Mouse (Mus musculus): ENCODE data around the gene Gm11034.

Gm11034 gene

DNA sequence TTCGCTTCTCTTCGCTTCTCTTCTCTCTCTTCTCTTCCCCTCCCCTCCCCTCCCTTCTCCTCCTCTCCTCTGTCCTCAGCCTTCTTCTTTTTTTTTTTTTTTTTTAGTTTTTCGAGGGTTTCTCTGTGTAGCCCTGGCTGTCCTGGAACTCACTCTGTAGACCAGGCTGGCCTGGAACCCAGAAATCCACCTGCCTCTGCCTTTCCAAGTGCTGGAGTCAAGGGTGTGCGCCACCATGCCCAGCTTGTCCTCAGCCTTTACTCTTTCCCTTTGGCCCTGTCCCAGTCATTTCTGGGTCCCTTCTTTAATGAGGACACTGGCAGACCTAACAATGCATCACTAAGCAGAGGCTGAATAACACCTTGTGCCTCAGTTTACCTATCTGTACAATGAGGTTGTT lies at the start of gene Gm11034:
Gene Gm11034, minus strand, starts transcription at position 101 of the 400 bp plus-strand sequence.
- DNase-seq (ENCODE audit: low spot score), result no peak

DNA sequence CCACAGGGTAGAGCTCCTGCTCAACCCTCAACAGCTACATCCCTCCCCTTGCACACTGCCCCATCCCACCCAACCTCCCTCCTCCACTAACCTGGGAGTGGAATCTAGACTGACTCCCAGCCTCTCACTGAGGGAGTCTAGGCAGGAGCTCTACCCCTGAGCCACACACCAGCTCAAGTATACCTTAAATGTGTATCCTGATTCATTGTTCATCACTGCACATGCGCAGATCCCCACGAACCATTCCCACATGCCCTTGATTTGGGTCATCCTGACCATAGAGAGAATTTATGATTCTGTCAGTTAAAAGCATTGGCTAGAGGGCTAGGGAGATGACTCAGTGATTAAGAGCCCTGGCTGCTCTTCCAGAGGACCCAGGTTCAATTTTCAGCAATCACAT lies 49.3 kb upstream of the Gm11034 start:
- no peak for DNase-seq (ENCODE audit: low spot score)

DNA sequence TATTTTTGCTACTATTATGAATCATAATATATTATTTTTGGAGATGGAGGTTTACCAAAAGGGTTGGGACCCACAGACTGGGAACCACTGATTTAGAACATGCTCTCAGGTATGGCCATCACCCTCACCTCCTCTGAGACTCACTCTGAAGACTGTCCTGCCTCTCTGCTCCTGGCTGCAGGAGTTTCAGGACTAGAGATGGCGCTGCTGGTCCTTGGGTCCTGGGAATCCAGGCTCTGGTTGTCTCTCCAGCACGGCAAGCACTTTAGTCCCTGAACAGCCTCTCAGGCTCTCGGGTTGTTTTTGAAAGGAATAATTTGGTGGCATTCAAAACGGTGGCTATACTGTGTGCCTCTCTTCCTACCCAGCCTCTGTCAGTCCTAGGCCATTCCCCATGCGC lies 48.4 kb upstream of the Gm11034 start:
- DNase-seq (ENCODE audit: low spot score), result no peak

DNA sequence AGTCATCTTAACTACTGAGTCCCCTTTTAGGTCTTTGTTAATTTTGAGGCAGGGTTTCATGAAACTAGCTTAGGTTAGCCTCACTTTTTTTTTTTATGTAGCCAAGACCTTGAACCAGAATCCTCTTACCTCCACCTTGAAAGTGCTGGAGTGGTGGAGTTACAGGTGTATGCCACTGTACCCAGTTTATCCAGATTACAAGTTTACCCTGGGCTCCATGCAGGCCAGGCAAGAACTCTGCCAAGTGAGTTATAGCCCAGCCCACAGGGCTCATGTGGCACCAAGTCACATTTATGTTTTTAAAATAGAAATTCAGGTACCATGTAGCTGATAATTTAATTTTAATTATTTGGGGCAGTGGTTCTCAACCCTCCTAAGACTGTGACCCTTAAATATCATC lies 48.0 kb upstream of the Gm11034 start:
- DNase-seq (ENCODE audit: low spot score), result no peak

DNA sequence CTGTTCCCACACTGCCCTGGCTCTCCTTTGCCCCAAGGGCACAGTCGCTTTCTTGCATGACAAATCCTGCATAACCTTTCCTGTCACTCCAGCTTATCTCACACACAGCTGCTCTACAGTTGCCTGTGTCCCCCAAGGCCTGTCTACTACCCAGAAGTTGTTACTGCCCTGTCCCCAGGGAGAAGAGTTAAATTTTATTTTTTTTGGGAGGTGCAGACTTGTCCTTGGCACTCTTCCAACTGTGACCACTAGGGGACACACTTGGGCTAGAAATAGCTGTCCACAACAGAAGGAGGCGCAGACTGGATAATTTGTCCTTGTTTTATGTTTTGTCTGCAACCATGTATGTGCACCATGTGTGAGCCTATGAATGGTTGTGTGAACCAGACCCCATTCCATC lies 47.6 kb upstream of the Gm11034 start:
- DNase-seq (ENCODE audit: low spot score), result peak; percentile 32

DNA sequence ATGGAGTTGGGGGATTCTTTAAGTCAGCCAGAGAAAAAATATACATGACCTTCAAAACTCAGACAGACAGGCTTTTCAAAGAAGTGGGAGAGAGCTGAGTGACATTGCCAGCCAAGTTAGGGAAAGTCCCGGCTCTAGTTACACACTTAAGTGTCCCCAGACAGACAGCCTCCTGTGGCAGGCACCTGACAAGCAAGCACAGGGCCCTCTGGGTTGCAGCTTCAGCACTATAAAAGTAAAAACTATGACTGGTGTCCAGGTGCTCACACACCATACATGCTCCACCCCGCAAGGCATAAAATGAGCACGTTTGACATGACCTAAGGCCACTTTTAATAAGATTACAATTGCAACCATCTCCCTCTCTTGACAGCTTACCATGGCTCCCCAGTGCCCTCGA lies 47.1 kb upstream of the Gm11034 start:
- no peak for DNase-seq (ENCODE audit: low spot score)

DNA sequence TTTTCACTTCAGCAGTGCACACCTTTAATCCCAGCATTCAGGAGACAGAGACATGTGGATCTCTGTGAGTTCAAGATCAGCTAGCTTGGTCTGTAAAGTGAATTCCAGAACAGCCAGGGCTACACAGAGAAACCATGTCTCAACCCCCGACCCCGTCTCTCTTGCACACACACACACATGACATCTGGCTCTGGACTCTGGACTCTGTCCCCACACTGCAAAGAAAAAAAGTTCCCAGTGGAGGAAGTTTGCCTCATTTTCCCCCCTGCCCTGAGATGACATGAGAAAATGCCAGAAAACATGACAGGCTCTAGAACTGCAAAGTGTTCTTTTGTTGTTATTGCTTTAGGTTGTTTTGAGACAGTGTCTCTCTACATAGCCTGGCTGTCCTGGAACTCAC lies 46.4 kb upstream of the Gm11034 start:
- DNase-seq (ENCODE audit: low spot score), result no peak

DNA sequence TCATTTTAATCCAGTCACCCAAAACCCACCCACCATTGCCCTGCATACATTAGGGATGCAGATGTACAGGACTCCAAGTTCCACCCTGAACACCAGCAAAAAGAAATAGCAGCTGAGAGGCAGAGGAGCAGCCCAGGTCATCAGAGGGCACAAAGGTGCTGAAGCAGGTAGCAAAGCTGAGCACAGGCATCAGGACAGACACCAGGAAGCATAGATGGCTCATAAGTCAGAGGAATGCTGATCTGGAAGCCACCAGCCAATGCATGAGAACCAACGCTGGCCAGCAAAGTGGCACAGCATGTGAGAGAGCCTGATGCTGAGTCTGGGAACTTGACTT lies 44.4 kb upstream of the Gm11034 start:
- no peak for DNase-seq (ENCODE audit: low spot score)

DNA sequence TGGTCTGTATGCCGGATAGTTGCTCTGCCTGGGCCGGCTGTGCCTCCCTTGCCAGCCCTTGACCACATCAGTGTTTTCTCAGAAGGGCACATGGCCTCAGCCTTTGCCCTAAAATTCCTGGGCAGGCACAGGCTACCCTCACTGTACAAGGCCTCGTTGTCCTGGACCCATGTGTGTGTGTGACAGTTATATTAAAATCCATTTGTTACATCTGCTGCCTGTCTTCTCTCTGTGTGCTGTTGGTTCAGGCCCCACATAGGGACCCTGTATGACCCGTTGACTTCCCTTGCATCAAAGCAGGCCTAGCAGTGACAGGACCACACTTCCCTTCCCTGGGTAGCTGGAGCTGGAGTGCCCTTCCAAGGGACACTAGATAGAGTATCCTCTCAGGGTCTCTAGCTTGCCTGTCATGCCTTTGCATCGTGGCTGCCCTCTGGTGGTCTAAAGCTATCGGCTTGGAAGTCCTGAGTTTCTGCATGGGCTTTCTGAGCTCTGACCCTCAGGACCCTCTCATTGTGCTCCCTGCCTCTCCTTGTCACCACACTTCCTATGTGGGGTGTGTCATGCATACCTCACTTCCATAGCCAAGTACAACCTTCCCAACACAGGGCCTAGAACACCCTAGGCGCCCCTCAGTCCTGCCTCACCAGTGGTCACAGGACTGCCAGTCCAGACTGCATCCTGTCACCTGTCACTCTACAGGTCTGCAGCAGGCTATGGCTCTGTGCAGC lies 43.9 kb upstream of the Gm11034 start:
- peak; percentile 35 for DNase-seq (ENCODE audit: low spot score)

DNA sequence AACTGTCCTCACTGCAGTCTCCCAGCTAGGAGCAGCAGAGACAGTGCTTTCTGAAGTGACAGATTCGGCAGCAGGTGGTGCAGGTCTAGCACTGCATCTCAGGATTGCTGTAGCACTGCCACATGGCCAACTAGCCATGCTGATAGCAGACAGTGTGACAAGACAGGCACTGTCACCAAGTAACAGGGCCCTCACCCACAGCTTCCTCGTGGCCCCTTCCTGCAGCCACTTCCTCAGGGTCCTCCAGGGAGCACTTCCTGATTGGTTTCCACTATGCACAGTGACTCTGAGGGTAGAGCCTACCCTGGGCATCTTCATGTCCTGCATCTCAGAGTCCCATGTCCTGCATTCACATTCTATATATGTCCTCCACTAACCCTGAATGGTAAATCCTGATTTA lies 31.2 kb upstream of the Gm11034 start:
- no peak for DNase-seq (ENCODE audit: low spot score)

DNA sequence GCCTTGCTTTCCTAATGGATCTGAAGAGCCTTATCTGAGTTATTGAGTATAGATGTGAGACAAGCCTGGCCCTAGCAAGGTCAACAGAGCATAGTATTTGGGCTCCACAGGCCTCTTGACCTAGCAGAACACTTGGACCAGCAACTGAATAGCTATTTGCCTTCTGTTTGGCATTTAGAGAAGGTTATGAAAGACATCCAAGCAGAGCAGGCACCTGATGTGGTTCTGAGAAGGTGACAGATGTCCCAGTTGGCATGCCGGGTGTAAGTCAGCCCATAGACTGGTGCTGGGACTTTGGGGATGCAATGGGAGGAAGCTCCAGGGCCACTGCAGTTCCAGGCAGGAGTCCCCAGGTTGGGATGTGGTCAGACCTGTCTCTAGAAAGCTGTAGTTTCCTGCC lies 28.8 kb upstream of the Gm11034 start:
- no peak for DNase-seq (ENCODE audit: low spot score)

DNA sequence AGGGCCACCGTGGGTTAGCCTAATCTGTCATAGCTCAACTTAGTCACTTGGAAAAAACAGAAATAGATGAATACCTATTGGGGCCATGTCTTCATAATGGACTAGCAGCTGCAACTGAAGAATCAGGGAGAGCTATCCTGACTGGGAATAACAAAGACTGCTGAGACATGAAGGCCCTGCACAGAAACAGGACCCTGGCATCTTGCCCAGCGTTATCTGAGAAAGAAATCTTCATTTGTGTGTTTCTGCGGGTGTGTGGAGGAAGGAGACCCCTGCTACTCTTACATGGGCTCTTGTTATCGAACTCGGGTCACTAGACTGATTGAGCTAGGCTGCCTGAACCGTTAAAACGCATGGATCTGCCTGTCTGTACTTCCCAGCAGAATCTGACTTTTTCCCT lies 27.5 kb upstream of the Gm11034 start:
- no peak for DNase-seq (ENCODE audit: low spot score)

DNA sequence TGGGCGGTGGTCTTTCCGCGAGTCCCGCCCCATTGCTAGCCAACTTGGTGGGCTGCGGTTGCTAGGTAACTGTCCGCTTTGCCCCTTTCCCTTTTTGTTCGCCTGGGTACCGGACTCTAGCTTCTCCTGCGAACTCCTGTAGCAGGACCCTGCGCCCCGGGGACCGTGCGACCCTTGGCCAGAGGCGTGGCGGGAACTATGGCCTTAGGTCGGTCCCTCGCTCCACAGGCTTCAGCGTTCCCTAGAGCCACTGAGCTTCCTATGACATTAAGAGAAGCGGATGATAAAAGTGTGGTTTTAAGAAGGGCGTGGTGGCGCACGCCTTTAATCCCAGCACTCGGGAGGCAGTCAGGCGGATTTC lies 26.9 kb upstream of the Gm11034 start:
- peak; percentile 34 for DNase-seq (ENCODE audit: low spot score)

DNA sequence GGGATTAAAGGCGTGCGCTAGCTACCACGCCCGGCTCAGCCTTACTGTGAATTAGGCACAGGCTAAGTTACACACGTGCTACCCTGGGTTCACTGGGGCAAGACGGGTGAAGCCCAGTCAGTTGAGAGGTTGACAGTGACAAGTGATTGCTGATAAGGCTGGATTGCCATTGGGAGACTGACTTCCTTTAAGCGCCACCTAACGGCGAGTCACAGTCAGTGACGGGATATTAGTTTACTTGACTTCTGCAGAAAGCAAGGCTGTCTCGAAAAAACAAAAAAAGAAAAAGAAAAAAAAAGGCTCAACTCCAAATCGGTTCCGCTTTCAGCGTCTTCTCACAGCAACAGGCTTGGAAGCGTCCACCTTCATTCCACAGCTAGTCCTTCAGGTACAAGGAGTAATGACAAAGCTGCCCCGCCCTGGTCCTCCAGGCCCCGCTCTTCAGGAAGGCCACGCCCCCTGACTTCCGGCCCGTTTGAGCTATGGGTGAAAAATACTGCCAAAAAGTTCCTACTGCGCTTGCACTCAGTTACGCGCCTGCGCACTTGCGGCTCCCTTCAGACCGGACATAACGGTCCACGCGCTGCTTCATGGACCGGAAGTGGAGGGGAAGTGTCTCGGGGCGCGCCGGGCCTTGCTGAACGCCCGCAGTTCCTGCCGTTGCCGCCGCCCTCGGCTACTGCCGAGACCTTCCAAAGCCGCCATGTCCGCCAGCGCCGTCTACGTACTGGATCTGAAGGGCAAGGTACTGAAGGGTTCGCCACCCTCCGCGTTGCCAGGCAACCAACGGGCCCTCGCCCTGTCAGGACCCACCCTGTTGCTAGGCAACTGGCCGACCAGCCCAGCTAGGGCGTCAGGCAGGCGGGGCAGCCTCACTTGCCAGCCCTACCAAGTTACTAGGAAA lies 26.3 kb upstream of the Gm11034 start, which contains the start of gene Ap1m1:
Gene Ap1m1, plus strand, starts transcription at position 520 of the 904 bp plus-strand sequence.
- peak; percentile 98 for DNase-seq (ENCODE audit: low spot score)

DNA sequence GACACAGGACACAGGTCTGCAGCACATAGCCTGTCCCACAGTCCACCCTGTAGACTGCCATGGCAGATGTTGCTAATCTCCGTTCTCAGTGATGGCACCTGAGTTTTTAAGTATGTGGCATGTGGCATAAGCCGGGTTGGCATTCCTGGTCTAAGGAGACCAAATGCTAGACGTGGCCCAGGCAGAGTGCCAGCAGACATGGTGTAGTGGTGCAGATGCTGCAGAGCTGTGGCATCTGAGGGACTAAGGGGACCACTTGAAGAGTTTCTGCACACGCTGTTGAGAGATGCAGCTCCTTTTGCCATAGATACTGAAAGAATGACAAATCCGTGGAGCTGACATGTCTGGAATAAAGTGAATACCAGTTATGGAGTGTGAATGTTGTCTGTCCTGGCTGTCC lies 9.2 kb upstream of the Gm11034 start:
- DNase-seq (ENCODE audit: low spot score), result no peak

DNA sequence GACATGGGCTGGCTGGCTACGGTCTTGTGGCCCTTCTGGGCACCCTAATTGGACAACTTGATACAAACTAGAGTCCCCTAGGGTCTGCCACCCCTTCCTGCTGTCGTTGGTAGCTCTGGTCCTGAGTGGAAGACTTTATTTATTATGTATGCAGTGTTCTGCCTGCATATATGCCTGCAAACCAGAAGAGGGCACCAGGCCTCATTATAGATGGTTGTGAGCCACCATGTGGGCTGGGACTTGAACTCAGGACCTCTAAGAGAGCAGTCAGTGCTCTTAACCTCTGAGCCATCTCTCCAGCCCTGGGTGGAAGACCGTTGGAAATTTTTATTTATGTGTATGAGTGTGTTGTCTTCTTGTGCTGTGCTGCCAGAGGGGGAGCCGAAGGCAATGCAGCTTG lies 7.3 kb upstream of the Gm11034 start:
- no peak for DNase-seq (ENCODE audit: low spot score)

DNA sequence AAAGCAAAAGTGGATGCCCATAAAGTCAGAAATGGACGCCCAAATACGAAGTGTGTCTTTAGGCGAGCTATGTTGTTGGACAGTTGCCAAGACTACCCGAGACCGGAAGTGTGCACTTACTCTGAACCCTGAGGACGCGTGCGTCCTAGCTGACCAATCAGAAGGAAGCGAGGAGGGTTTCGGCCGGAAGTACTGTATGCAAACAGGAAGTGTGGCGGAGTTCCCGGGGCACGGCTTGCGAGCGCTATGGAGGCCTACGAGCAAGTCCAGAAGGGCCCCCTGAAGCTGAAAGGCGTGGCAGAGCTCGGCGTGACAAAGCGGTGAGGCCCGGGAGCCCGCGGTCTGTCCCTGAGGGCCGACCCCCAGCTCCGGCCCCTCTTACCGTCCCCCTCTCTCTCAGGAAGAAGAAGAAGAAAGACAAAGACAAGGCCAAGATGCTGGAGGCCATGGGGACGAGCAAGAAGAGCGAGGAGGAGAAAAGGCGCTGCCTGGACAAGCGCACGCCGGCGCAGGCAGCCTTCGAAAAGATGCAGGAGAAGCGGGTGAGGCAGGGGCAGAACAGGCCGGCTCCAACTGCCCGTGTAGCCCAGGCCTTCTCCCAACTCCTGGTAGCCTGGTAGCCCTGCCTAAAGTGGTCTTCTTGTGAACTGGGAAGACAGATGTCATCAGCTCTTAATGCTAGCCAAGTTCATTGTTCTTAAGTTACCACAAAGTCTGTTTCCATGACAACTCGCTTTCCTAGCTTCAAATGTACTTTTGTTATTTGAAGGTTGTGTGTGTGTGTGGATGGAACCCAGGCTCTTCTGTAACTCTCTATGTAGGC lies 6.3 kb upstream of the Gm11034 start, which contains the start of gene Fam32a:
Gene Fam32a, plus strand, starts transcription at position 190 of the 823 bp plus-strand sequence.
- DNase-seq (ENCODE audit: low spot score), result peak; percentile 93

DNA sequence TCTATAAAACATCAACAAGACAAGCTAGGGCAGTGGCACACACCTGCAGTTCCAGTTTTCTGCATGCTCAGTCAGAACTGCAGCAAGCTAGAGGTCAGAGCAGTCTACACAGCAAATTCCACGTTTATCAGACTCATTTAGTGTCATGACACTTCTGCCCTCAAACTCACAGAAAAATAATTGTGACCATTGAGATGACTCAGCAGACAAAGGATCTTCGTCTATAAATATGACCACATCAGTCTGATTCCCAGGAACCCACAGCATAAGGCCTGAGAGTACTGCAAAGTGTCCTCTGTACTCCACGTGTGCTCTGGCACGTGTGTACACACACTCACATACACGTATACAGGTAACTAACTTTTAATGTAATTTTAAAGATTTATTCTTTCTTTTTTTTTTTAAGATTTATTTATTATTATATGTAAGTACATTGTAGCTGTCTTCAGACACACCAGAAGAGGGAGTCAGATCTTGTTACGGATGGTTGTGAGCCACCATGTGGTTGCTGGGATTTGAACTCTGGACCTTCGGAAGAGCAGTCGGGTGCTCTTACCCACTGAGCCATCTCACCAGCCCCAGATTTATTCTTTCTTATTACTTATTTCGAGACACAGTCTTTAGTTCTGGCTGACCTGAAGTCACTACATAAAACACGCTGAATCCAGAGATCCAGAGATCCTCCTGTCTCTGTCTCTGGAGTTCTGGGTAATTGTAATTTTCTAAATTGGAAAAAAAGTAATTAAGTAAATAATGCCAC lies 5.5 kb upstream of the Gm11034 start:
- DNase-seq (ENCODE audit: low spot score), result no peak

DNA sequence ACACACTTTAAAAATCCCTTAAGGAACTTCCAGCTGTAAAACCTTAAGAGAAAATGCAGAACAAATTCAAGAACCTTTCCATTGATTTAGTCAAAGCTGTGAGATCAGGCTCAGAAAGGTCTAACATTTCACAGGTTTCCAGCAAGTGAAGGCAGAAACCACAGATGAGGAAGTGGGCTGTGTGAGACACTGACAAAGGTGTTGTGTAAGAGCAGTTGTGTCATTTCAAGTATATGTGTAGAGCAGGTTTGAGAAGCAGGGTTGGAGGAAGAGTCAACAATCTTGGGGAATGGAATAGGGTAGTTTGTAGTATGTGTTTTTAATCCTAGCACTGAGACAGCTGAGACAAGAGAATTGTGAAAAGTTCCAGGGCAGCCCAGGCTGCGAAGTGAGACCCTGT lies 2.4 kb upstream of the Gm11034 start:
- DNase-seq (ENCODE audit: low spot score), result no peak

DNA sequence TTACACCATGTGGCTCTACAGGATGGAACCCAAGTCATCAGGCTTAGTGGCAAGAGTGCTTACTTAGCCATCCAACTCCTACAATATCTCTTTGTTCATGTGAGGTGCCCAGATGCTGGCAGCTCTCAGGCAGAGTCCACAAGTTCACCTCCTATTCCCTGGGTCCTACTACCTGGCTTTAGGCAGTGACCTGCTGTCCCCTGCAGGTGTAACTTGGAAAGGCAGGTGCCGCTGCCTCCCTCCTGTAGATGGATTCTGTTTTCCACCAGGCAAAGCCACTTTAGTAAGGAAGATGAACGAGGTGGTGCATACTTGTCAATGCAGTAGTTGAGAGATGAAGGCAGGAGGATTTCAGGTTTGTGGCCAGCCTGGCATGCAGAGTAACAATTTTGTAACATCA lies 1.6 kb upstream of the Gm11034 start:
- no peak for DNase-seq (ENCODE audit: low spot score)

DNA sequence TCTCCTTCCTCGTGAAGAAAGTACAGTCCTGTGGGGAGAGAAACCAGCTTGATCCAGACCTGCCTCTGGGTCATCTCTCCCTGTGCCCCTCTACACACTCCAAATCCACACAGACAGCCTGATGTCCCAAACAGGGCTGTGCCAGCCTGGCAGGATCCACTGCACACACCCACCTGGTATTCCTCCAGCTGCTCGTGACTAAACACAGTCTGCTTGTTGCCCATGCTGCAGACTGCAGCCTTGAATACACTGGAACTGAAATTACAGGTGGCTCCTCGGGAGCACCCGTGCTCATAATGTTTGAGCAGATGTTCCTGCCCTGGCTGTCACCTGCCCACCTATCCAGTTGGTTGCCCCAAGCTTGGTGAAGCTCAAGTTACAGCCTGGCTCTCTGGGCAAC lies 685 bp downstream of the Gm11034 start, which contains the start of gene Cib3:
Gene Cib3, minus strand, starts transcription at position 87 of the 400 bp plus-strand sequence.
- peak; percentile 17 for DNase-seq (ENCODE audit: low spot score)

DNA sequence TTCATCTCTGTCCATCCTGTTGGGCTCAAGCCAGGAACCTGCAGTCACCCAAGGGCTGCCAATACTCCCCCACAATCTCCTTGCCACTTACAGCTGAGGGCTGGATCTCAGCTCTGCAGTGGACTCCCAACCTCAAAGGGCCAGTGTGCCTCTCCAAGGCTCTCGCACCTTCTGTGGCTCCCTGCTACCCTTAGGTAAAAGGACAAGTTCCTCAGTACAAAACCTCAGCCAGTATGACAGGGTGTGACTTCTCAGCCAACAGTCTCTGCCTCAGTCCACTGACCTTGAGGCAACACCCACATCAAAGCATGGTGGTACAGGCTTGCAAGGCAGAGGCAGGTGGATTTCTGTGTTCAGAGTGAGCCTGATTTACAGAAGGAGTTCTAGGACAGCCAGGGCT lies 1.6 kb downstream of the Gm11034 start:
- no peak for DNase-seq (ENCODE audit: low spot score)
